Mouse (Mus musculus) myocyte (in vitro differentiated cells): ENCODE results near the gene Ube2o.

Experiments used
- POLR2A ChIP-seq: IDR thresholded peaks from one replicate; pipeline ENCODE4 v1.6.1; 2011; ENCODE audit warnings: low read depth, mild to moderate bottlenecking, control low read depth, moderate library complexity; ENCODE audit not compliant: insufficient read length
- POLR2AphosphoS2 ChIP-seq: IDR thresholded peaks from one replicate; pipeline ENCODE4 v1.6.1; 2011; ENCODE audit warnings: low read depth, control low read depth; ENCODE audit not compliant: insufficient read length
- TCF12 ChIP-seq: IDR thresholded peaks from one replicate; pipeline ENCODE4 v1.6.1; 2011; ENCODE audit warnings: mild to moderate bottlenecking, control low read depth; ENCODE audit not compliant: poor library complexity, insufficient read depth, severe bottlenecking
- USF1 ChIP-seq: IDR thresholded peaks from one replicate; pipeline ENCODE4 v1.6.1; 2011; ENCODE audit warnings: low read depth, mild to moderate bottlenecking, control low read depth, moderate library complexity

DNA sequence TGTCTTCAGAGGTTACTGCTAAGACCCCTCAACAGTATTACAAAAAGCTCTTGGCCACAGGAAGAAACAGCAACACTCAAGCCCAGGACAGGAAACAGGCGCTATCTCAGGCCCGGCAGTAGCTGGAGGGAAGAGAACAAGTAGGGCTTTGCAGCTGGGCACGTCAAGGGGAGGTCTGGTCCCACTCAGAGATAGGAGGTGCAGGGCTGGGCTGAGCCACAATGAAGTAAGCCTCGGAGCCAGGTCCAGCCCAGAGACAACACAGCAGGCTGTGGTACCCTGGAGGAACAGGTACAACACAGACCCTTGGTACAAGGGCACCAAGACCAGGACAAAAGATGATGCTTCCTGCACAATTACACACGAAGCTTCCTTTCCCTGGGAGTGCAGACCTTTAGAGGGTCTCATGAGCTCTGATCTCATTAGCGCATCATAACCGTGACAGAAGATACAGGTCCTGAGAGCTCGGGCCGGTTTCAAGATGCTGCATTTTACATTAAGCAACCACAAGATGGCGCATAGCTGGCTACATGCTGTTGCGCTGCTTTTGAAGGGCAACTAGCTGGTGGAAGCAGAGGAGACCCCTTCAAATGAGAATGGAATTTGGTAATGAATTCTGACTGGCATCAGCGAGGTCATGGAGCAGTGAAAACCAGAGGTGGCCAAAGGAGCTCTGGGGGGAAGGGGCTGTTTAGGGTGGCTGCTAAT lies 26.9 kb downstream of the Ube2o start:
- TF ChIP-seq USF1 = no peak
- TF ChIP-seq POLR2AphosphoS2 = no peak
- TF ChIP-seq POLR2A = no peak
- TF ChIP-seq TCF12 = no peak
